Mouse (Mus musculus): ENCODE measurements around the gene Dapk2. TPM values are rescaled to one million over a fixed set of nuclear protein-coding genes. Genes with fewer than 3 reads are reported as not detected.

The Dapk2 gene
- polyA plus RNA-seq, 1 experiment: 10.8 TPM

GRCm38 (mm10) chr9:66158885-66159430 lies 935 bp downstream of the Dapk2 start:
- peaks cover 75% of the 10 kb centered on the region for H3K4me1 ChIP-seq (ENCODE audit: control insufficient read depth)
- H3K27me3 ChIP-seq (ENCODE audit: control insufficient read depth): peaks cover 6% of the 10 kb centered on the region
- peaks cover 49% of the 10 kb centered on the region for H3K36me3 ChIP-seq (ENCODE audit: control insufficient read depth)
- peaks cover 5% of the 10 kb centered on the region for H3K9me3 ChIP-seq (ENCODE audit: control insufficient read depth, low read length)
- TF ChIP-seq TAL1 (IDR thresholded peaks at IDR 0.05; ENCODE audit: low read length): no peak
- TF ChIP-seq GATA1 (IDR thresholded peaks at IDR 0.05; ENCODE audit: low read length): peak; percentile 55; the same call in 1 of the 2 replicates
- H3K4me3 ChIP-seq (replicated peaks): peak overlapping the region; percentile 72

GRCm38 (mm10) chr9:66160155-66160554 lies 2.1 kb downstream of the Dapk2 start:
- peaks cover 77% of the 10 kb centered on the region for H3K4me1 ChIP-seq (ENCODE audit: control insufficient read depth)
- peaks cover 59% of the 10 kb centered on the region for H3K36me3 ChIP-seq (ENCODE audit: control insufficient read depth)
- peak overlapping the region; percentile 72 for H3K4me3 ChIP-seq (replicated peaks)

GRCm38 (mm10) chr9:66162995-66163394 lies 5.0 kb downstream of the Dapk2 start:
- Histone ChIP-seq H3K27me3 (ENCODE audit: control insufficient read depth) (no peaks in the 10 kb centered on the region), H3K9me3 (ENCODE audit: control insufficient read depth, low read length) (peaks cover 5% of the 10 kb centered on the region), H3K36me3 (ENCODE audit: control insufficient read depth) (peaks cover 87% of the 10 kb centered on the region), H3K4me3 (replicated peaks) (no peak overlapping the region), H3K4me1 (ENCODE audit: control insufficient read depth) (peaks cover 86% of the 10 kb centered on the region)
- TF ChIP-seq GATA1 (IDR thresholded peaks at IDR 0.05; ENCODE audit: low read length): no peak
- no peak for TF ChIP-seq TAL1 (IDR thresholded peaks at IDR 0.05; ENCODE audit: low read length)

More at GRCm38 (mm10) chr9:66160155-66160554, 2.1 kb downstream of the Dapk2 start:
- H3K9me3 ChIP-seq (ENCODE audit: control insufficient read depth, low read length): peaks cover 5% of the 10 kb centered on the region
- TF ChIP-seq TAL1 (IDR thresholded peaks at IDR 0.05; ENCODE audit: low read length) (no peak), GATA1 (IDR thresholded peaks at IDR 0.05; ENCODE audit: low read length) (no peak)
- H3K27me3 ChIP-seq (ENCODE audit: control insufficient read depth): peaks cover 6% of the 10 kb centered on the region

- Histone ChIP-seq H3K4me3 (replicated peaks) (no peak overlapping the region), H3K4me1 (ENCODE audit: control insufficient read depth) (peaks cover 71% of the 10 kb centered on the region), H3K36me3 (ENCODE audit: control insufficient read depth) (peaks cover 95% of the 10 kb centered on the region), H3K9me3 (ENCODE audit: control insufficient read depth, low read length) (0 out of 2 replicates have a peak, but pooled peaks cover 2% of the 10 kb centered on the region), H3K27me3 (ENCODE audit: control insufficient read depth) (no peaks in the 10 kb centered on the region)
- no peak for TF ChIP-seq TAL1 (IDR thresholded peaks at IDR 0.05; ENCODE audit: low read length)
- no peak for TF ChIP-seq GATA1 (IDR thresholded peaks at IDR 0.05; ENCODE audit: low read length)
Measured at GRCm38 (mm10) chr9:66167222-66167621, 9.2 kb downstream of the Dapk2 start.

GRCm38 (mm10) chr9:66168233-66168632 lies 10.2 kb downstream of the Dapk2 start:
- Histone ChIP-seq H3K9me3 (ENCODE audit: control insufficient read depth, low read length) (0 out of 2 replicates have a peak, but pooled peaks cover 2% of the 10 kb centered on the region), H3K4me1 (ENCODE audit: control insufficient read depth) (peaks cover 64% of the 10 kb centered on the region), H3K4me3 (replicated peaks) (no peak overlapping the region), H3K27me3 (ENCODE audit: control insufficient read depth) (no peaks in the 10 kb centered on the region), H3K36me3 (ENCODE audit: control insufficient read depth) (peaks cover 94% of the 10 kb centered on the region)
- TF ChIP-seq GATA1 (IDR thresholded peaks at IDR 0.05; ENCODE audit: low read length) (no peak), TAL1 (IDR thresholded peaks at IDR 0.05; ENCODE audit: low read length) (no peak)

- H3K27me3 ChIP-seq (ENCODE audit: control insufficient read depth): no peaks in the 10 kb centered on the region
- H3K36me3 ChIP-seq (ENCODE audit: control insufficient read depth): peaks cover 95% of the 10 kb centered on the region
- TF ChIP-seq GATA1 (IDR thresholded peaks at IDR 0.05; ENCODE audit: low read length): no peak
- no peak for TF ChIP-seq TAL1 (IDR thresholded peaks at IDR 0.05; ENCODE audit: low read length)
- no peak overlapping the region for H3K4me3 ChIP-seq (replicated peaks)
- H3K4me1 ChIP-seq (ENCODE audit: control insufficient read depth): peaks cover 76% of the 10 kb centered on the region
- H3K9me3 ChIP-seq (ENCODE audit: control insufficient read depth, low read length): no peaks in the 10 kb centered on the region
Measured at GRCm38 (mm10) chr9:66170506-66170905, 12.5 kb downstream of the Dapk2 start.

GRCm38 (mm10) chr9:66171275-66171921 lies 13.4 kb downstream of the Dapk2 start:
- peaks cover 76% of the 10 kb centered on the region for H3K4me1 ChIP-seq (ENCODE audit: control insufficient read depth)
- TF ChIP-seq GATA1 (IDR thresholded peaks at IDR 0.05; ENCODE audit: low read length) (no peak), TAL1 (IDR thresholded peaks at IDR 0.05; ENCODE audit: low read length) (no peak)
- H3K36me3 ChIP-seq (ENCODE audit: control insufficient read depth): peaks cover 95% of the 10 kb centered on the region

GRCm38 (mm10) chr9:66173316-66173855 lies 15.4 kb downstream of the Dapk2 start:
- peaks cover 77% of the 10 kb centered on the region for H3K4me1 ChIP-seq (ENCODE audit: control insufficient read depth)
- H3K4me3 ChIP-seq (replicated peaks): no peak overlapping the region
- no peak for TF ChIP-seq TAL1 (IDR thresholded peaks at IDR 0.05; ENCODE audit: low read length)
- no peak for TF ChIP-seq GATA1 (IDR thresholded peaks at IDR 0.05; ENCODE audit: low read length)
- peaks cover 95% of the 10 kb centered on the region for H3K36me3 ChIP-seq (ENCODE audit: control insufficient read depth)
- no peaks in the 10 kb centered on the region for H3K27me3 ChIP-seq (ENCODE audit: control insufficient read depth)
- no peaks in the 10 kb centered on the region for H3K9me3 ChIP-seq (ENCODE audit: control insufficient read depth, low read length)

More at GRCm38 (mm10) chr9:66171275-66171921, 13.4 kb downstream of the Dapk2 start:
- H3K27me3 ChIP-seq (ENCODE audit: control insufficient read depth): no peaks in the 10 kb centered on the region
- no peaks in the 10 kb centered on the region for H3K9me3 ChIP-seq (ENCODE audit: control insufficient read depth, low read length)
- H3K4me3 ChIP-seq (replicated peaks): no peak overlapping the region

- Histone ChIP-seq H3K9me3 (ENCODE audit: control insufficient read depth, low read length) (no peaks in the 10 kb centered on the region), H3K4me3 (replicated peaks) (no peak overlapping the region), H3K36me3 (ENCODE audit: control insufficient read depth) (peaks cover 93% of the 10 kb centered on the region), H3K27me3 (ENCODE audit: control insufficient read depth) (no peaks in the 10 kb centered on the region), H3K4me1 (ENCODE audit: control insufficient read depth) (peaks cover 78% of the 10 kb centered on the region)
- TF ChIP-seq GATA1 (IDR thresholded peaks at IDR 0.05; ENCODE audit: low read length) (no peak), TAL1 (IDR thresholded peaks at IDR 0.05; ENCODE audit: low read length) (no peak)
Measured at GRCm38 (mm10) chr9:66174985-66175384, 17.0 kb downstream of the Dapk2 start.
